Mouse (Mus musculus) NIH3T3 (cell line): Measurements from ENCODE around the gene Traf4.

ENCODE experiments used
- DNase-seq: peaks from one replicate; pipeline ENCODE4 v3.0.0-alpha.2; 2012; ENCODE audit warnings: low read depth

Gene Traf4

GRCm38 (mm10) chr11:78167257-78167959, 2.0 kb upstream of the Traf4 start:
- DNase-seq, result no peak

GRCm38 (mm10) chr11:78166640-78167039, 1.3 kb upstream of the Traf4 start:
- DNase-seq, result no peak

- DNase-seq, result no peak
These were observed 772 bp upstream of the Traf4 start for GRCm38 (mm10) chr11:78166161-78166560.

- peak; percentile 87 for DNase-seq
These were observed 346 bp upstream of the Traf4 start for GRCm38 (mm10) chr11:78165761-78166109.

GRCm38 (mm10) chr11:78164604-78164923, 825 bp downstream of the Traf4 start:
- DNase-seq, result no peak

GRCm38 (mm10) chr11:78163681-78164603, 1.4 kb downstream of the Traf4 start:
- peak; percentile 85 for DNase-seq

- DNase-seq, result no peak
These were observed 2.3 kb downstream of the Traf4 start for GRCm38 (mm10) chr11:78163045-78163444.

GRCm38 (mm10) chr11:78162504-78162903, 2.9 kb downstream of the Traf4 start:
- no peak for DNase-seq

GRCm38 (mm10) chr11:78161968-78162367, 3.4 kb downstream of the Traf4 start:
- DNase-seq, result no peak

- no peak for DNase-seq
These were observed 4.2 kb downstream of the Traf4 start for GRCm38 (mm10) chr11:78161169-78161568.

- DNase-seq, result no peak
These were observed 4.7 kb downstream of the Traf4 start for GRCm38 (mm10) chr11:78160675-78161074.

- DNase-seq, result no peak
These were observed 5.2 kb downstream of the Traf4 start for GRCm38 (mm10) chr11:78160171-78160570.

- no peak for DNase-seq
These were observed 5.8 kb downstream of the Traf4 start for GRCm38 (mm10) chr11:78159557-78159956.

- DNase-seq, result peak; percentile 93
These were observed 6.3 kb downstream of the Traf4 start for GRCm38 (mm10) chr11:78159096-78159495.

GRCm38 (mm10) chr11:78156156-78156699, 9.2 kb downstream of the Traf4 start:
- no peak for DNase-seq

GRCm38 (mm10) chr11:78155674-78156073, 9.7 kb downstream of the Traf4 start:
- DNase-seq, result no peak

GRCm38 (mm10) chr11:78153778-78154177, 11.6 kb downstream of the Traf4 start:
- DNase-seq, result no peak

GRCm38 (mm10) chr11:78152299-78153231, 12.8 kb downstream of the Traf4 start:
- DNase-seq, result peak; percentile 81

- peak; percentile 61 for DNase-seq
These were observed 14.2 kb downstream of the Traf4 start for GRCm38 (mm10) chr11:78151161-78151560.

- DNase-seq, result peak; percentile 83
These were observed 18.5 kb downstream of the Traf4 start for GRCm38 (mm10) chr11:78146707-78147543.

GRCm38 (mm10) chr11:78146168-78146567, 19.2 kb downstream of the Traf4 start:
- peak; percentile 50 for DNase-seq
